Mouse (Mus musculus): ENCODE measurements at regions not wholly inside any gene's neighbourhood (a gene's known extent, or its start where the extent isn't known, plus 50 kb on each side); places are given as distances from the start of the nearest gene placed in this dataset.

- DNase-seq (ENCODE audit: low spot score in 2 of 2) = no peak
These were observed 80.2 kb downstream of the Fthl17a start for GRCm38 (mm10) chrX:85329474-85330225.

DNA sequence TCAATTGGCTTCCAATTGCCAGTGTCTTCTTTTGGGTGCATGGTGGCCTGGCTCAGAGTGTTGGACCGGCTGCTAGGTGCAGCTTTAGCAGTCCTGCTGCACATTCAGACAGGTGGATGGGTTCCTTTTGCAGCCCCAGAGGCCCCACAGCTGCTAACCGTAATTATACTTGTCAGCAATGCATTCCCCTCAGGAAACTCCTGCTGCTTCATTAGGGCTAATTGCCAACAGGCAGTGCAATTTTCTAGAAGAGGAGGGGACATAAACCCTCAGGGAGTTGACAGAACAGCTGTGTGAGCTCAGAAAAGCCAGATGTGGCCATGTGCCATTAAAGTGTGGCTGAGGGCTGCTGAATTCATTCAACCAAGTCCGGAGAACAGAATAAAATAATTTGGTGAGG, 94.0 kb downstream of the Fthl17a start:
- peak in 1 of 2 experiments; percentile 30 for DNase-seq (ENCODE audit: low spot score in 2 of 2)

DNA sequence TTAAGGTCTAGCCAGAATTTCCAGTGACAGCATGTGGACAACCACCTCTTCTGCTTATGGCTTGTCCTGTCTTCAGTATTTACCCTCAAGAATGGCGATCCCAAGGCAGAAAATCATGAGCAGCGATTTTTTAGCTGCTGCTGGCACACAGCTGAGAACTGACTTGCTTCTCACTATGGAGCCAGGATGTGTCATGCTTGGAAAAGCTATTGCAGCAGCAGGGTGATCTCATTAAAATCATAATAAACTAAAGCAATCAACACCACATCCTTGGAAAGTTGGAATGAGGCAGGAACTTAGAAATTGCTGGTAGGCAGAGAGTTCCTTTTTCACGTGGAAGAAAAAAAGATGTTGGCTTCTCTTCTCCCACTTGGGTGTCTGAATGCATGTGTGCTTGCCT, 125.8 kb downstream of the Fthl17a start:
- no peak for DNase-seq (ENCODE audit: low spot score in 2 of 2)

DNA sequence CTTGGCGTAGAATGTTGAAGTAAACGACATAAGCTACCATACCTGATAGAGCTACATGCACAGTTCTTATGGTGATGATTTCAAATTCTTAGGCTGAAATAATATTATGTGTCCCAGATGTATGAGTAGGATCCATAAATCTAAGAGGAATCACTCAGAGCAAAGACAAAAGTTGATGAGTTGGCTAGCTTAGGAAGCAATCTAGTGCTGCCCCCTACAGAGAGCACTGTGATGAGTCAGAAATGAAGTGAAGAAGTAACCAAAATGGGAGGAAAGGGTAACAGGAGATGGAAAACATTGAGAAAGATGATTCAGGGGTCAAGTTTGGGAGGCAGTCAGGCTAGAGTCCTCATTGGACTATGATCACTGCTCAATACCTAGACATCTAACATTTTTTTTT, 135.0 kb downstream of the Fthl17a start:
- DNase-seq (ENCODE audit: low spot score in 2 of 2) = no peak

All from gastrocnemius, postnatal 4 days (tissue).